Mouse (Mus musculus): ENCODE measurements at regions not wholly inside any gene's neighbourhood (a gene's known extent, or its start where the extent isn't known, plus 50 kb on each side); places are given as distances from the start of the nearest gene placed in this dataset.
A peak's percentile ranks its signal among the peaks of the same experiment; 100 is the strongest.

DNA sequence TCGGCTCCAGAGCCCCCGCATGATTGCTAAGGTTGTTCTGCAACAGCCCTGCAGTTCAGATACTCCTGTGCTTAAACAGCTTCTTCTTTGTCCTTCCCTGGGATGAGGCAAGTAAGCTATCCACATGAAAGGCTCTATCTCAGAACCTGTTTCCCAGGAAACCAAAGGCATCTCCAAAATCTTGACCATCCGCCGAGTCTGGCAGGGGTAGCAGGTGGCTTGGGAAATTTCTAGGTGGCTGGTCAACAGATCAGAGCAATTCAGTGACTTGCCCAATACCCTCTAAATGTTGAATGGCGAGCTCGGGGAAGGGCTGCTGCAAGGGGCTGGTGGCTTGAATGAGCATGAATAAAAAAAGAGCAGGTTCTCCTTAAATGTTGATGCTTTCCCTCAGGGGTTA is 229.7 kb upstream of the Mphosph6 start:
- no peak for DNase-seq (ENCODE audit: low spot score in 2 of 2)

- peak; percentile 17 to 51 for DNase-seq (ENCODE audit: low spot score in 2 of 2)
Observed at GRCm38 (mm10) chr8:118028061-118028850, 226.5 kb upstream of the Mphosph6 start.

DNA sequence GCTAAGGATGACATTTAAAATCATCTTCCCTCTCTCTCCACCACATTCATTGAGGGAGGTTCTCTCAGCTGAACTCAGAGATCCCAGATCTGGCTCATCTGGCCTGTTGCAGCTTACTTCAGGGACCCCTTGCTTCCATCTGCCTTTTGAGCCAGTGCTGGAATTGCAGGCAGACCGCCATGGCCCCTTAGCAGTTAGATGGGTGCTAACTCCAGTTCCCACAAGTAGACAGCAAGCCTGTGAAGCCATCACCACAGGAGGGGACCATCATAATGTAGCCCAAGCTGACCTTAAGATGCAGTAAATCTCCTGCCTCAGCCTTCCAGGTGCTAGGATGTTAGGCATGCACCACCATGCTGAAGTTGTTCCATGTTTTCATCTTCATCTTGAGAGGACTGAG is 221.7 kb upstream of the Mphosph6 start:
- no peak for DNase-seq (ENCODE audit: low spot score in 2 of 2)

GRCm38 (mm10) chr8:118021978-118022377 is 220.2 kb upstream of the Mphosph6 start:
- no peak for DNase-seq (ENCODE audit: low spot score in 2 of 2)

- no peak for DNase-seq (ENCODE audit: low spot score in 2 of 2)
Observed at GRCm38 (mm10) chr8:118017261-118017660, 215.5 kb upstream of the Mphosph6 start.

DNA sequence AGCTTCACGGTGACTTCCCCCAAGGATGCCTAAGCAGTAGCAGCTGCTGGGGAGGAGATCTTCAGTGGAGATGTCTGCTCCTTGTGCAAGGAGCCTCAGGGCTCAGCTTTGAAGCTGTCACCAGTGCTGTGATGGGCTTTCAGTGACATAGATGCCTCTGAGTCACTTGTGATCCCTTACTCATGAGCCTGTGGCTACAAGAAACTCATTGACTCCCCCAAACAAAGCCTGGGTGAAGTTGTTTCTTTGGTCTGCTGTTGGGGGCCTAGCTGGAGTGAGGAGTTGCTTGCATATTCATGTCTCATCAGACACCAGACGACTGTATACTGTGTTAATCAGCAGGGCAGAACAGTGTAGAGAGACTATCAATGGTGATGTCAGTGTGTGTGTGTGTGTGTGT is 203.4 kb upstream of the Mphosph6 start:
- DNase-seq (ENCODE audit: low spot score in 2 of 2): no peak

DNA sequence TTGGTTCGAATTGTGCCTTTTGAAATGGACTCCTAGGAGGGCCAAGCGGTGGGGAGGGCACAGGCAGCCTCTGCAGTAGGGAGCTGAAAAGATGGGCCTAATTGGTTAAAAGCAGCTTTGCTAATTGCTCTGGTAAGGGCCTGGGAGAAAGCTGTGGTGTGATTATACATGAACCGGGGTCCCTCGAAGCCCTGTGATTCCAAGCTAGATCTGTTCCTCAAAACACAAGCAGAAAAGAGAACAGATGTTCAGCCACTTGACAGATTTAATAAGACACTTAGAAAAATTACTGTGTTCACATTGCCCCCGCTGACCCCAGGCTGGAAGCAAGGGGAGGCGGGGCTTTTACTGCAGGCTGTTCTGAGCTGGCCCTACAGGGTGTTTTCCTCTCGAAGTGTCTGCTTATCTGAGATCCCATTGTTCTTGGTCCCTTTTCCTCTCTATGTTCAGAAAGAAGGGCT is 202.7 kb upstream of the Mphosph6 start:
- DNase-seq (ENCODE audit: low spot score in 2 of 2): no peak

DNA sequence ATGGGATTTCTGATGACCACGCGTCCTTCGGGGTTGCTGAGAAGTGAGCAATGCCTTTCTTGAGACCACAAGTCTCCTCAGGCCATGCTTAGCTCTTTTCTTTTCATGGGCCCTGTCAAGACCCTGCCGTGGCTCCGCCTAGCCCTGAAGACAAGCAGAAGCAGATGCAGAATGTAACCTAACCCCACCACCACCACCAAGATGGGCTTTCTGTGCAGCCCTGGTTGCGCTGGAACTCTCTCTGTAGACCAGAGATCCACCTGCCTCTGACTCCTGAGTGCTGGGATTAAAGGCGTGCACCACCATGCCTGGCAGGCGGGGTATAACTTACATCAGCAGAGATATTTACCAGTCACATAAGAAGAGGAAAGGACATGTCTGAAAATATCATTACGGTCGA is 199.4 kb upstream of the Mphosph6 start:
- no peak for DNase-seq (ENCODE audit: low spot score in 2 of 2)

DNA sequence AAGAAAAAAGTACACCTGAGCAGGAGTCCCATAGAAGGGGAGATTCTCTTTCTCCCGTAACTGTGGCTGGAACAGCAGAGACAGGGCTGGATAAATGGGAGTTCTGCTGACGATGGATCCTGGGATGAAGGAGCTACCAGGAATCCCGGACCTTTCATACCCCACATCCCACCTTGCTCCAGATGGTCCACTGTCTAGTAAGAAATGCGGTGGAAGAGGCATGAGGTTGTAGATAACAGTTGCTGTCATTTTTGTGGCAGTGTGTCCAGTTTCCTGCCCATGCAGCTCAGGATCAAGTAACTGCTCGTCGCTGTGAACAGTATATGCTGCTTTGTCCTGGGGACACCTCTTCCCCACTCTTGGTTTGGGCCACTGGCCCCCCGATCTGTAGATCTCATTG is 190.1 kb upstream of the Mphosph6 start:
- no peak for DNase-seq (ENCODE audit: low spot score in 2 of 2)

DNA sequence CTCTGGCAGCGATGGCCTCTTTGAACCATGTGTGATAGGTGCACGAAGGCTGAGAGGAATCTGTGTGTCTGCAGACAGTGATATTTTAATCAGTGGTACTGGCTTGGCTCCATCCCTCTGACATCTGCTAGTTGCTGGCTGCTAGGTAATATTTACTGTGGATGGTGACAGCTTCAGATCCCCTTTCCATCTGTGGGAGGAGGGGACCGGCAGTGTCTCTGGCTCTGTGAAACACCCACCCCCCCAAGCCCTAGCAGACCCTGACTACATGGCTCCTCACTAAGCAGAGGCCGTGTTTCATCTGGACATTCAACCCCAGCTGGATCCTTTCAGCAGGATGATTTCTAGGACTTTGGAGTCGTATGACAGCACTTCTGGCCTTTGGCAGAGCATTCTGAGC is 187.0 kb upstream of the Mphosph6 start:
- DNase-seq (ENCODE audit: low spot score in 2 of 2): no peak

DNA sequence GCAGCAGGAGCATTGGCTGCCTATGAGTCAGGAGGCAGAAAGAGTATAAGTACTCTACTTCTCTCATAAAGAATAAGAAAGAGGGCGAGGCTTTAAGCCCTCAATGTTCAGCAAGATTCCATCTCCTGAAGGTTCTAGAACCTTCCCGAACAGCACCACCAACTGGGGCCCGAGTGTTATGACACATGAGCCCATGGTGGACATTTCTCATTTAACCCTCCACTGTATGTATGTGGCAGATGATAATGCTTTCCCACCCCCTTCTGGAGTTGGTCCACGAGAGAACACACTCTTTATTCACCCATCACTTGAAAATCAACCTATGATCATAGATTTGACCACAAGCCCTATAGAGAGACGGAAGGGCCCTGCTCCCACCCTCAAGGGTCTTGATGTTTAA is 166.6 kb upstream of the Mphosph6 start:
- DNase-seq (ENCODE audit: low spot score in 2 of 2): no peak

- DNase-seq (ENCODE audit: low spot score in 2 of 2): no peak
Observed at GRCm38 (mm10) chr8:117966556-117966955, 164.8 kb upstream of the Mphosph6 start.

DNA sequence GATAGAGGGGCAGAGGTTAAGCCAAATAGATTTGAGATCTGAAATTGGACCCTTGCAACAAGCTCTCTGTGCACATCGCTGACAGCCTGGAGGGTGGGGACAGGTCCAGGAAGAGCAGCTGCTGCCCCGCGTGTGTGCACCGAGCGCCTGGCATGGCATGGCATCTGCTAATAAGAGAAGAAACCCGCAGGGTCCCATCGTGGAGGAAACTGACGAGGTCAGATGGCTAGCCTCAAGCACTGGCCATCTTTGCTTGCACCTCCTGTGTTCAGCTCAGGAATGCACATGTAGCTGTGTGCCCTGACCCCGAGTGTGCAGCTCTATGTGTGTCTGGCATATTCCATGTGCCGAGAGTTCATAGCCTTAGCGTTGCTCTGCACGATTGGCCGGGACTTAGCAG is 161.7 kb upstream of the Mphosph6 start:
- no peak for DNase-seq (ENCODE audit: low spot score in 2 of 2)

GRCm38 (mm10) chr8:117962666-117963065 is 160.9 kb upstream of the Mphosph6 start:
- no peak for DNase-seq (ENCODE audit: low spot score in 2 of 2)

GRCm38 (mm10) chr8:117959501-117959900 is 157.8 kb upstream of the Mphosph6 start:
- DNase-seq (ENCODE audit: low spot score in 2 of 2): no peak

GRCm38 (mm10) chr8:117958914-117959313 is 157.2 kb upstream of the Mphosph6 start:
- no peak for DNase-seq (ENCODE audit: low spot score in 2 of 2)

DNA sequence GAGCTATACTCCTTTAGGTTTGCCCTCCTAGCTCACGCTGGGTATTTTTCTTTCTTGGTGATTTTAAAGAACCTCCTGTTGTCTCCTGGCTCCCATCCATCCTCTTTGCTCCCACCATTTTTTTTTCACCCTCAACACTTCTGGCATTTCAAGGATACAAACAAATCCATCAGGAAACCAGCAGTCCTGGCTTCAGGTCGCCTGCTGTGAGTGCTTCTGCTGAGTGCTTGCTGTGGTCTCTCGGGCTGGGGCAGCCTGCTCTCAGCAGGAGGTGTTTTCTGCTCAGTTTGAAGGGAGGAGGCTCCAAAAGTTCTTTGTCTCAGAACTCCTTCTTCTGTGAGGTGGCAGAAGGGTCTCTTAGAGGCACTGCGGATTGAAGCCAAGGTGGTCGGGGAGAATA is 149.9 kb upstream of the Mphosph6 start:
- DNase-seq (ENCODE audit: low spot score in 2 of 2): no peak

- DNase-seq (ENCODE audit: low spot score in 2 of 2): no peak
Observed at GRCm38 (mm10) chr8:117946540-117946939, 144.8 kb upstream of the Mphosph6 start.

DNA sequence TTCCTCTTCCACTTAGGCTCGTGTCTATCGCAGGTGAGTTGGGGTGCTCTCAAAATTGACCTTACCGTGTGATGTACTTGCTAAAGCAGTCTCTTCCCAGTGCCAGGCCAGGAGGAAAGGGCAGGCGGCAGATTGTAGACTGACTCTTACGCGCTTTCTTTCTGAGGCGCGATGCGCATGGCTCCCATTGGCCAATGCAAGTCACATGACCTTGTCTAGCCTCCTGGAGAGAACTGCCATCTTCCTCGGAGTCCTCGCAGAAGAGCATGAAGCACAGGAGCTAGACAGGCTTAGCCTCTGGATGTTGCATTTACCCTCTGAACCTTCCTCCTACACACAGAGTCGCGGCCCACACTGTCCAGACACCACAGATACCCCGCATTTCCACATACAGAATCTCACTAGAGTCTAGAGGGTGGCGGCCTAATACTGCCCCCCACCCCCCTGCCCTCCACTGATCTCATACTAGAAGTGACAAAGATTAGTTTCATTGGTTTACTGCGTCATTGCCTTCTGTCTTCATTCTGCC is 132.9 kb upstream of the Mphosph6 start:
- DNase-seq (ENCODE audit: low spot score in 2 of 2): no peak

DNA sequence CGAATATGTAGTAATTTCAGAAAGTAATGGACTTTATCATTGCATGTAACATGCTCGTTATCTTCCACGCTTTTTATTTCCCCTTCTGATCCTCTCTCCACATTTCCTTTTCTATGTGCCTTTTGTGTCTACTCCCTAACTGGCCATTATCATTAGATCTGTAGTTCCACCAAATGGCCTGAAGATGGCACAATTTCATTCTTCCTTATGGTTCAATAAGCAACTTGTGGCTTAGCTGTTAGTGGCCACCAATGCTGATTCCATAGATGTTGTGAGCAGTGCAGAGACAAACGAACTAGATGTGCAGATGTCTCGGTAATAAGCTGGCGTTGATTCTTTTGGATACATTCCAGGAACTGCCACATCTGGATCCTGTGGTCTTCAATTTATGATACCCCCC is 128.9 kb upstream of the Mphosph6 start:
- peak in 1 of 2 experiments; percentile 33 for DNase-seq (ENCODE audit: low spot score in 2 of 2)

GRCm38 (mm10) chr8:117929606-117930005 is 127.9 kb upstream of the Mphosph6 start:
- DNase-seq (ENCODE audit: low spot score in 2 of 2): no peak

GRCm38 (mm10) chr8:117923296-117923695 is 121.6 kb upstream of the Mphosph6 start:
- DNase-seq (ENCODE audit: low spot score in 2 of 2): no peak

DNA sequence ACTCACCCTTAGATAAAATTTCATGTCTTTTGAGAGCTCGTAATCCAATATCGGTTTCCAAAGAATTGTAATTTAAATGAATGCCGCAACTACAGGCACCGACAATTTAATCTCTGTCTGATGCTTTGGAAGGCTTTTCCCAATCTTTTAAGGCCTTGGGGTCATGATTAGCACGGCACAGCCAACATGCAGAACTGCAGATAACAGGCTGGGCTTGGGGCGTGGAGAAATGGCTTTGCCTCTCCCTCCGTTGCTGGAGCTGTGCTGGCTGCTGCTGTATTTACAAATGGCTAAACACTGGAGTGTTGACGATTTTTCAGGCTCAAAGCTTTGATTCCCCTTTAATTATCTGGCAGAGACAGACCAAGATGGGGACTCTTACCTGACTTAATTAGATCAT is 101.3 kb upstream of the Mphosph6 start:
- no peak for DNase-seq (ENCODE audit: low spot score in 2 of 2)

All from left cerebral cortex, adult 18-20 months (tissue).